Mouse (Mus musculus): ENCODE data around the gene Cox10.

Gene Cox10

GRCm38 (mm10) chr11:64044024-64044423, 35.2 kb downstream of the Cox10 start:
- DNase-seq, result no peak

GRCm38 (mm10) chr11:64041281-64041680, 38.0 kb downstream of the Cox10 start:
- no peak for DNase-seq

GRCm38 (mm10) chr11:64039600-64039999, 39.7 kb downstream of the Cox10 start:
- DNase-seq, result no peak

GRCm38 (mm10) chr11:64037471-64038125, 41.7 kb downstream of the Cox10 start:
- no peak for DNase-seq

GRCm38 (mm10) chr11:64036306-64036705, 43.0 kb downstream of the Cox10 start:
- DNase-seq, result no peak

GRCm38 (mm10) chr11:64035709-64036108, 43.6 kb downstream of the Cox10 start:
- no peak for DNase-seq

- DNase-seq, result no peak
Measured at GRCm38 (mm10) chr11:64034686-64035085, 44.6 kb downstream of the Cox10 start.

- no peak for DNase-seq
Measured at GRCm38 (mm10) chr11:64027423-64027822, 51.8 kb downstream of the Cox10 start.

GRCm38 (mm10) chr11:64025843-64026242, 53.4 kb downstream of the Cox10 start:
- no peak for DNase-seq

- DNase-seq, result no peak
Measured at GRCm38 (mm10) chr11:64024575-64024974, 54.7 kb downstream of the Cox10 start.

- no peak for DNase-seq
Measured at GRCm38 (mm10) chr11:64023380-64023981, 55.8 kb downstream of the Cox10 start.

- DNase-seq, result no peak
Measured at GRCm38 (mm10) chr11:64022403-64023047, 56.7 kb downstream of the Cox10 start.

- no peak for DNase-seq
Measured at GRCm38 (mm10) chr11:64019235-64019634, 60.0 kb downstream of the Cox10 start.

GRCm38 (mm10) chr11:64018165-64018564, 61.1 kb downstream of the Cox10 start:
- no peak for DNase-seq

GRCm38 (mm10) chr11:64015309-64015708, 64.0 kb downstream of the Cox10 start:
- DNase-seq, result no peak

GRCm38 (mm10) chr11:64010724-64011496, 68.4 kb downstream of the Cox10 start:
- DNase-seq, result peak; percentile 7

GRCm38 (mm10) chr11:64004152-64004551, 75.1 kb downstream of the Cox10 start:
- DNase-seq, result no peak

GRCm38 (mm10) chr11:64003484-64003883, 75.8 kb downstream of the Cox10 start:
- no peak for DNase-seq

- no peak for DNase-seq
Measured at GRCm38 (mm10) chr11:64002629-64003028, 76.6 kb downstream of the Cox10 start.

- no peak for DNase-seq
Measured at GRCm38 (mm10) chr11:64001111-64001510, 78.2 kb downstream of the Cox10 start.

- DNase-seq, result no peak
Measured at GRCm38 (mm10) chr11:64000200-64000794, 79.0 kb downstream of the Cox10 start.

GRCm38 (mm10) chr11:63999431-63999830, 79.8 kb downstream of the Cox10 start:
- DNase-seq, result no peak

- no peak for DNase-seq
Measured at GRCm38 (mm10) chr11:63991958-63992357, 87.3 kb downstream of the Cox10 start.

Measured in kidney, adult 9 months (tissue).